In genomic region chr12:21417100-21418070, GRCm38 (mm10) we compare ENCODE assay signal across 8 mouse cellular contexts. TPM values are rescaled to one million over a fixed set of nuclear protein-coding genes. Genes with fewer than 3 reads are reported as not detected.
DNase-seq lines count a peak whose midpoint lies in the region; ATAC-seq lines count a peak whose summit lies in the region.

Gene Ywhaq, minus strand, starts transcription at chr12:21417637.

- under 1% methylated on average over 101 of the region's 103 CpGs for WGBS in hindbrain, embryonic 11.5 days

- peak; percentile 100 for ATAC-seq in hindbrain, embryonic 11.5 days (ENCODE audit: low FRiP score)

- no peaks in the 10 kb centered on the region for H3K4me1 ChIP-seq in hindbrain, embryonic 11.5 days (replicated peaks; ENCODE audit: control insufficient read depth, insufficient read depth, low read length)

- H3K9ac ChIP-seq in hindbrain, embryonic 11.5 days (ENCODE audit: low read depth, low read length) = peak within 1 kb of the TSS; percentile 99

- H3K4me2 ChIP-seq in hindbrain, embryonic 11.5 days (replicated peaks; ENCODE audit: low read depth, low read length) = peak within 1 kb of the TSS; percentile 63

- H3K27ac ChIP-seq in hindbrain, embryonic 11.5 days (ENCODE audit: low read depth, low read length) = peak within 1 kb of the TSS; percentile 100

- peak; percentile 100 for DNase-seq in Muller cell, postnatal 12 days (ENCODE audit: inconsistent ontology term)
- peak; percentile 99 for DNase-seq in cerebellum, adult 9-11 months
- DNase-seq in frontal cortex, adult 2 months (ENCODE audit: extremely low spot score in 1 of 2, low spot score in 1 of 2) = peak; percentile 97 to 98
- peak; percentile 97 for DNase-seq in hindbrain, embryonic 11.5 days (ENCODE audit: low spot score)
- DNase-seq in layer of hippocampus, postnatal 10 days (ENCODE audit: low spot score in 2 of 2) = peak; percentile 94 to 97
- DNase-seq in lung, postnatal 10 days = peak; percentile 98
- peak; percentile 96 for DNase-seq in ovary, postnatal 36 days (ENCODE audit: low spot score)
- DNase-seq in thymus, postnatal 25 days = peak; percentile 94

- peak within 1 kb of the TSS; percentile 97 for H3K4me3 ChIP-seq in hindbrain, embryonic 11.5 days (ENCODE audit: low read depth, low read length)

- H3K9me3 ChIP-seq in hindbrain, embryonic 11.5 days (ENCODE audit: control insufficient read depth, low read length) = 0 out of 2 replicates have a peak, but pooled peaks cover 3% of the 10 kb centered on the region

- H3K27me3 ChIP-seq in hindbrain, embryonic 11.5 days (ENCODE audit: control insufficient read depth, insufficient read depth, low read length) = no peaks in the 10 kb centered on the region

- peaks cover 12% of the 10 kb centered on the region for H3K36me3 ChIP-seq in hindbrain, embryonic 11.5 days (ENCODE audit: control insufficient read depth, insufficient read depth, low read length)

RNA-seq across cellular contexts. Expression of gene Ywhaq, which starts in this region (rescaled TPM):
- 295 and 315 TPM in 2 replicates for polyA plus RNA-seq in frontal cortex, adult 2 months (2012; rRNA removed)
- polyA plus RNA-seq in hindbrain, embryonic 11.5 days (2014; fragmentation: Nextera tagmentation; extraction: Ambion mirVana) = 1,238 and 1,304 TPM in 2 replicates
- total RNA-seq in layer of hippocampus, postnatal 10 days (2021) = 100 to 1,000 TPM; 644 to 671 TPM

Comparison
In these comparisons a context has a peak if more than half of its experiments do, and no peak if none do; other contexts are left out.
1. Peak in every context shown above with its lines: DNase-seq, ATAC-seq, H3K4me3 ChIP-seq and H3K27ac ChIP-seq.